Mouse (Mus musculus) bone marrow macrophage, adult 2 months (primary cell): Measurements from ENCODE around the gene Apol8.

ENCODE experiments used
- CTCF ChIP-seq: IDR thresholded peaks from 2 replicates; pipeline ENCODE4 v1.5.1; 2012; ENCODE audit warnings: low read depth, mild to moderate bottlenecking, low read length, moderate library complexity
- POLR2A ChIP-seq: IDR thresholded peaks from 2 replicates; pipeline ENCODE4 v1.6.1; 2012; ENCODE audit warnings: mild to moderate bottlenecking, low read depth, low read length, borderline replicate concordance

DNA sequence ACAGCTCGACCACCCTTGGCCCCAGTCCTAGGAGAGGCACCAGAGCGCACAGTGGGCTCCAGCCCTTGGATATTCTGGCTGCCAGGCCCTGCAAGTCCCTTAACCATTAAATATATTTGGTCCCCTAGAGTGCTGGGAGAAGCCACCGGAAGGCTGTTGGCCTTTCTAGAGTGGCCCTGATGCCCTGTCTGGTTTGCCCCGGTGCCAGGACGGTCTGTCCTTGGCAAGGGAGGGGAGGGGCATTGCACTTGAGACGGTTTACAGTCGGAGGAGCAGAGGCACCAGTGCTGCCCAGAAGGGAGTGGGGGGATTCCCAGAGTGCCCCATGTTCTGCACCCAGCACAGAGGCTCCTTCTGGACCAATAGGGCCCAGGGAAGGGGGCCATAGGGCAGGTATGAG, 4.3 kb upstream of the Apol8 start:
- TF ChIP-seq CTCF: no peak
- TF ChIP-seq POLR2A: no peak
